Mouse (Mus musculus) liver, embryonic 14.5 days (tissue): Measurements from ENCODE around the gene Hoxc10.

Source experiments
- CTCF ChIP-seq: IDR thresholded peaks from 2 replicates; pipeline ENCODE4 v1.5.1; 2016; ENCODE audit warnings: antibody characterized with exemption, low read depth, control low read depth
- EP300 ChIP-seq: IDR thresholded peaks from 2 replicates; pipeline ENCODE4 v1.6.1; 2016; ENCODE audit warnings: antibody characterized with exemption, low read depth

DNA sequence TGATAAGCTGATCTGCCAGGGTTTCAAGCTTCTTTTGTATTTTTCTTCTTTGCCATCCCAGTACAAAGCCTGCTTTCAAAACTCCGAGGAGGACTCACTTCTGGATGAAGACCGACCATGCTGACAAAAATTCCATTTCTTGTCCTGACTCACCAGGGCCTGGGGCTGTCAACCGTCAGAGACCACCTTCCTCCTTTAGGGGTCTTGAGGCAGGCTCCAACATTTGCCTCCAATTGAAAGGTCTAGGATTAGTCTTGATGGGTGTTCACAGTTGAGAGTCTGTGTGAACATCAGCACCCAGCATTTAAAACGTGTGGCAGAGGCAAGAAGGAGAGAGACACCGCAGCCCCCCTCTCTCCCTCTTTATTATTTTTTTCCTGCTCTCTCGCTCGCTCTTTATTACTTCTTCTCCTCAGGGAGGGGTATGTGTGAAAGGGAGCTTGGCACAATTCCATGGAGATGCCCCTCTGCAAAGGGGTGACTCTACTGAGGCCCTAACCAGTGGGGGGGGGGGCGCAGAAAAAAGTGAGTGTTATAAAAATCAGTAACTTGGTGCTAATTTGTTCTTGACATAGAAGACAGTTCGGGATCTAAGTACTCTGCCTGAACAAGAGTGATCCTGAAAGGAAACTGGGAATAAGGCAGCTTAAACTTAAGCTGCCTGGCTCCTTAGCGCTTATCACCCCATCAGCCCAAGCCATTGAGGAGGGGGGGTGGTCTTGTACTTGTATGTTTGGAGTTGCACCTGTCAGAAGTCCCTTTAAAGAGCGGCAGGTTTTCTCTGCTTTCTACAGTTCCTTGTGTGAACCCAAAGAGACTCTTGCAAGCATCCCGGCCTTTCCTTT, 47.0 kb upstream of the Hoxc10 start:
- no peak for TF ChIP-seq CTCF
- TF ChIP-seq EP300: no peak
